Mouse (Mus musculus) 3134 (cell line): ENCODE results near the gene Hrc.

Source experiments
- DNase-seq: peaks from one replicate; pipeline ENCODE4 v3.0.0-alpha.2; 2011; ENCODE audit warnings: low spot score; ENCODE audit not compliant: insufficient read length; ENCODE audit errors: extremely low read depth

Hrc gene

DNA sequence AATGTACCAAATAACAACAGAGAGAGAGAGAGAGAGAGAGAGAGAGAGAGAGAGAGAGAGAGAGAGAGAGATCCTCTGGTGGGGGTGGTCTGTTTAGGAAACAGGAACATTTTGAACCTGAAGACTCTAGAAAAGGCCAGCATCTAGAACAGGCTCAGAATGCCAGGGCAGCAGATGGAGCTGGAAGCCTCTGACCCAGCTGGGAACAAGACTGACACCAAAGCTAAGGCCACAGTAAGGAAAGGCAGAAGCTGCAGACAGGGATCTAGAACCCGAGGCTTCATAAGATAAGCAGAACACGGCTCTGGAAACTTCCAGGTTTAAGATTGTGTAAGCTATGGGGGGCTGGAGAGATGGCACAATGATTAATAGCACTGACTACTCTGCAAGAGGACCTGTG is 28.9 kb downstream of the Hrc start:
- no peak for DNase-seq

DNA sequence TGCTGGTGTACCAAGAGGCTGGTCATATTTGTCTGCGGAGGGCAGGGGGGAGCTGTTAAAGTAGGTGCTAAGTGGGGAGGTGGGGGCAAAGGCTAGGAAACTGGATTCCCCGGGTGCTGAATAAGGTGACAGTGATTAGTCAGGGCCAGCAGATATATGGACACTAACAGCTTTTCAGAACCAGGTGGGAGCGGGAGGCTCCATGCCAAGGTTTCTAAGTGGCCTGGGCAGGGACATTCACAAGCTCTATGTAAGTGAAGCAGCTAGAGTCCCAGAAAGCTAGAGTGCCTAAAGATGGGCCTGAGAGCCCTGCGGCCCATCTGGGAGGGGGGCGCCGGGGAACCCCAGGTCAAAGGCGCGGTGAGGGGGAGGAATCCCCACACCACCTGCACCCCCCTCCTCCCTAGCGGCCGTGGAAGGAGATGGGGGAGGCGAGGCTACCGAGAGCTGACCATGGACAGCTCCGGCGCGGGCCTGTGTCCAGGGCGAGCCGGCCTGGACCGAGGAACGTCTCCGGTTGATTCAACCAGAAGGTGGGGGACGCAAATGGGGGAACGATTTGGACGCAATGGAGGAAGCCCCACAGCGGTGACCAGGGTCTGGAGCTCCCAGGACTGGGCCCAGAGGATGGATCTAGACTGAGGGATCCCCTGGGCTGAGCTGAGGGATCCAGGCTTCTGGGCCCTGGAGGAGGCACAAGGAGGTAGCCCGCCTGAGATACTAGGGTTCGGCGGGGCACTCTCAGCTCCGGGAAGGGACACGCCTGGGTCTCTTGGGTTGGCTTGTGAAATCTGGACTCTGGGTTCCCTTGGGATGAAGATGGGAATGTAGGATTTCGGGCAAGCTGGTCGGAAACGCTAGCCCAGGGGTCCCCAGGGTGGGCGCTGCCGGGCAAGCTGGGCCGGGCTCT is 30.9 kb downstream of the Hrc start:
- DNase-seq = peak; percentile 65

DNA sequence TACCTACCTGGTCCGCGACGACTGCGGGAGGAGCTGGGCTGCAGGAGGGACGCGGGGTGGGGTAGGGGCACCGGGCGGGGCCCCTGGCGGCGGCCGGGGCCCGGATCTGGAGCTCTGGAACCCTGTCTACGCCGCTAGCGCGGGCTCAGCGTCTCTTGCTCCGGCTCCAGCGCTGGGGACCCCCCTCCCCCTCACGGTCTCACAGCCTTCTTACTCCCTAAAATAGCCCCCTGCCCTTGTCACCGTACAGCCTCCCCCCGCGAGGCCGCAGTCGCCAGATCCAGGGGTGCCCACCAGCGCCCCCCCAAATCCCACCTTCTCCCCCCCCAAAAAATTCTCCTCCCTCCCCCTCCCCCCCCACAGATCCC is 31.5 kb downstream of the Hrc start, which contains the start of gene Ppfia3:
Gene Ppfia3, minus strand, starts transcription at position 368 of the 368 bp plus-strand sequence.
- DNase-seq = no peak

DNA sequence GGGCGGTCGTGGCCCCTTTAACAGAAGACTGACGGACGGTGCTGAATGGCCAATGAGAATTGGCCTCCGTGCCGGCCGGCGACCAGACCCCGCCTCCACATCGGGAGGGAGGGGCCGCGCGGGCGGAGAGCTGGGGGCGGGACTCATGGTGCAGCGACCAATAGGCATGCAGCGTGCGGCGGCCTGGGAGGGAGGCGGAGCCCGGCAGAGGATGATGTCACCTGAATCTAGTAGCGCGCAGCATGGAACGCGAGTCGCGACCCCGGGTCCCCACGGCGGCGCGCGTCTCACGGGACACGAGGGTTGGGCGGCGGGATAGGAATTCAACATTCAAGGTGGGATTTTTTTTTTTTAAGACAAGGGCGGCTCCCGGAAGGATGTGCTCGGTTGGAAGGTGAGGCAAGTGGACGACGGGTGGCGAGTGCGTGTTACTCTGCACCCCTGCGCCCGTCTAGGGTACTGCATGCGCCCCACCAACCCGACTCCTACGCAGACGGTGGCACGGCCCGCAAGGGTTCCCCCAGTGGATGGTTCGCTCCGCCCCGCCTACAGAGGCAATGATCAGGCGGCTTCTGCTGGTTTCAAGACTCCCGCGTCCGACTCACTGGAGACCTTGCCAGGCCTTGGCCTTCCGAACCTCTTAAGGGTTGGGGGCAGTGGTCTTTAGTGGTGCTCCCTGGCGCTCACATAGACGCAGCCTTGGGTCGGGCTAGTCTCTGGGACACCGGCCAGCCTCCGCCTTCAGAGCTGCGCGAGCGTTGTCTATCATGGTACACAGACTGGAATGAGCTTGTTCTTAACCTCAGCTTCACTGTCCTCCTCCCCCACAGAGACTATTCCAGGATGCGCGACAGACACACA is 32.2 kb downstream of the Hrc start:
- DNase-seq = peak; percentile 98

DNA sequence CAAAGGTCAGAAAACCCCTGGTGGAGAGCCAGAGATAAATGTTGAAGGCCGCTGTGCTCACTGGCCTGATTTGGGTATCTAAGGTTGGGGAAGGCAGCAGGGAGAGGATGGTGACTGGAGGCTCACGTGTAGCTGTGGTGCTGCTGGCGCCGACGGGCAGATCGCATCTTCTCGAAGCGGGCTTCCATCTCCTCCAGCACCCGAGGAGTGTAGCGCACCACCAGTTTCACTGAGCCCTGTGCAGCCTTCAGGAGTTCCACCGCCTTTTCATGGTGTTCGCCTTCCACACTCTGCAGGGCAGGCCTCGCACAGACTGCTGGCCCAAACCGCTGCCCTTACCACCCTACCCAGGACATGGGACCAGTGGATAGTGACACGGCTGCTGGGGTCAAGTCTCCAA is 33.1 kb downstream of the Hrc start:
- peak; percentile 34 for DNase-seq

DNA sequence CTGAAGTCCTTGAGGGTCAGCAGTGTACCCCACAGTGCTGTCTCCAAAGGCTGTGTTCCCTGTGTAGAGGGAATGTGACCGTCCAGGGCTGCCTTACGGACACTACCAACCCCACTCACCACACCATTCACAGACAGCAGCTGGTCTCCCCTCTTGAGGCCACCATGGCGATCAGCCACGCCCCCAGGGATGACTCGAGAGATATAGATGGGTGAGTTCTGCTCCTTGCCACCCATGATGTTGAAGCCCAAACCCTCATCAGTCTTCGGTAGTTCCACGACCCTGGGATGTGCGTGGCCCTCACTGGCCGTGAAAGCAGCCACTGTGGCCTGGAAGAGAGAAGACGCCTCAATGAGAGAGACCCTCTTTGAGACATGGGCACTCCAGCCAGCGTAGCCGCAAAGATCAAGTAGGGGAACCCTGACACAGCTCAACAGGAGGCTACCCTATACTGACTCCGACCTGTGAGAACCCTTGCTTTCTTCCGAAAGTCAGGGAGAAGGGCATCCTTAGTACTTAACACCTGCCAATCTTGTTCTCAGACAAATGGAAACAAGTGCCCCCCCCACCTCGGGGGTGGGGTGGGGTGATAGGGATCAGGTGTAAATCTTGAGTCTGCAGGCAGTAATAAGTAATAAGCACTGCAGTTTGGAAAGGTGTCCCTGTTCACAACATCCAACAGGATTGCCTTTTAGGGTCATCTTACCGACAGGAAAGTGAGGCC is 34.1 kb downstream of the Hrc start:
- no peak for DNase-seq

- DNase-seq = peak; percentile 28
Measured at GRCm38 (mm10) chr7:45369836-45370474, 34.9 kb downstream of the Hrc start.

- peak; percentile 37 for DNase-seq
Measured at GRCm38 (mm10) chr7:45370475-45371311, 35.6 kb downstream of the Hrc start, which contains the start of gene Lin7b. Gene Lin7b, minus strand, starts transcription at chr7:45370583.

DNA sequence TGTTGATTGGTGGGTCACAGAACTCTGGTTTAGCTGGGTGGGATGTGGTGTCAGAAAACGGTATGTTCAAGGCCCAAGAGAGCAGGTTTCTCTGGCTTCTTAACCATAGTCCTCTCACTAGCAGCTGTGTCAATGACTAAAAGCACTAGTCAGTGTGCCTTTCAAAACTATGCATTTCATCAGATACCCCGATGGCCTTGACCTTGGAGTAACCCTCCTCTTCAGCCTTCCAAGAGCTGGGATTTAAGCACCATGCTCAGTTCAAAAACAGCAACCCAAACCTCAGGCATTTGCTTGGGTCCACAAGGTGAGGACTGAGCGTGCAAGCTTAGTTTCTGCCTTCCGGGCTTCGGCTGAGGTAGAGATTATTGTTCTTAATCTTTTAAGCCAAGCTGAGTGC is 37.3 kb downstream of the Hrc start:
- DNase-seq = no peak

- no peak for DNase-seq
Measured at GRCm38 (mm10) chr7:45374620-45375019, 39.5 kb downstream of the Hrc start.

GRCm38 (mm10) chr7:45376057-45376456 is 41.0 kb downstream of the Hrc start:
- no peak for DNase-seq

- DNase-seq = no peak
Measured at GRCm38 (mm10) chr7:45386077-45386476, 51.0 kb downstream of the Hrc start.
